Mouse (Mus musculus): ENCODE data around the gene Nmnat3. TPM values are rescaled to one million over a fixed set of nuclear protein-coding genes. Genes with fewer than 3 reads are reported as not detected.

Gene Nmnat3
- polyA plus RNA-seq, 1 experiment from 2014 or later, result 2.3 TPM

DNA sequence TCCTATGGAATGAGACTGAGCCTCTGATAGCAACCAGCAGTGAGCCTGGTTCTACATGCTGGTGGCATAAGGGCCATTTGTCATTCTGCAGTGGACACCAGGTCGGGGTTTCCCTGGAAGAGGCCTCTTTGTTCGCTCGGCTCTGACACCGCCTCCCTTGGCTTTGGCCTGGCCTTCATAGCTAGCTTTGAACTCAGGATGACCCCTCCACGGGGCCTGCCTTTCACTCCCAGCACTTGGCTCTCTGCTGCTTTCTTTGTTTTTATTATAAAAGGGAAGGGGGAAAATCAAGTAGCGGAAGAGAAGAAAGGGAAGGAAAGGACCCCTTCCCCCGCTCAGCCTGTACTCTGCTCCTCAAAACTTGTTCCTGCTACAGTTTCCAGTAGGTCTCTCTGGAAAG, 142.6 kb downstream of the Nmnat3 start:
- no peaks in the 10 kb centered on the region for H3K9me3 ChIP-seq (replicated peaks)
- 6% methylated on average over 7 of the region's 7 CpGs for WGBS
- H3K27me3 ChIP-seq, result peaks cover 28% of the 10 kb centered on the region
- H3K4me2 ChIP-seq (replicated peaks), result no peak overlapping the region; the same call in 1 of the 2 replicates
- H3K4me3 ChIP-seq, result no peak overlapping the region
- no peaks in the 10 kb centered on the region for H3K36me3 ChIP-seq
- ATAC-seq (ENCODE audit: low FRiP score), result no peak; the same call in 1 of the 2 replicates
- no peak overlapping the region for H3K9ac ChIP-seq
- peaks cover 53% of the 10 kb centered on the region for H3K4me1 ChIP-seq
- 0 out of 2 replicates have a peak overlapping the region, but pooled peaks have one; percentile 5 for H3K27ac ChIP-seq

DNA sequence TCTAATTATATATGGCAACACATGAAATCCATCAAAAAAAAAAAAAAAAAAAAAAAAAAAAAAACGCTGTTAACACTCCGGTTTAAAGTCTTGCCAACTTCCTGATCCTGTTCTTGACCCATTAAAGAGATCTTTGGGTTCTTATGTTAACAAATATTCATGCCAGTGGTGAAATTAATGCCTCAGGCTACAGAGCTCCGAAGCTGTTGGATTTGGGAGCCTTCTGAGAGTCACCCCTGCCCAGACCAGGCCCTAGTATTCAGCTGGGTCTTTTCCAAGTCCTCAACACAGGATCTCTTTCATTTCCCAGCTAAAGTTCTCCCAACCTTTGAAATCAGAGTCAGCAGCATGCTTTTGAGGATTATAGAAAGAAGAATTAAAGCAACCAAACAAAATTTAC, 143.3 kb downstream of the Nmnat3 start:
- H3K27ac ChIP-seq, result no peak overlapping the region
- H3K4me2 ChIP-seq (replicated peaks), result no peak overlapping the region
- H3K27me3 ChIP-seq, result peaks cover 29% of the 10 kb centered on the region
- 70% methylated on average over 3 of the region's 3 CpGs for WGBS
- ATAC-seq (ENCODE audit: low FRiP score), result no peak
- no peak overlapping the region for H3K4me3 ChIP-seq
- peaks cover 49% of the 10 kb centered on the region for H3K4me1 ChIP-seq
- H3K36me3 ChIP-seq, result no peaks in the 10 kb centered on the region
- no peaks in the 10 kb centered on the region for H3K9me3 ChIP-seq (replicated peaks)
- no peak overlapping the region for H3K9ac ChIP-seq

DNA sequence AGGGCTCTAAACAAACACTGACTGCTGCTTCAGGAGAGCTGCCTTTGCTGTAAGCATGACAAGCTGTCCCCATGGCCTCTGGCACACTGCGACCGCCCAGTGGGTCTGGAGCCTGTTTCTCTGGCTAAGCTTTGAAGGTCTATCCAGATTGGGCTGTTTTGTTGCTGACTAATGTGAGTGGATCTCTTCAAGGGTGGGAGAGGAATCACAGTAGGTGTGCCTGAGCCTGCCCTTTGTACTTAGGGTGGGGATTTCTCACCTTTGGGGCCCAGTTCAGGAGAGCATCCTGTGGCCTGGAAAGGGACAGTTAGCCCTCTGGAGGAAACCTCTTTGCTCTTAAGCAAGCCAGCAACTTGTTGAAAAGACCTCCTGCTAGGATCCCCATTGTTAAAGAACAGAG, 145.8 kb downstream of the Nmnat3 start:
- Histone ChIP-seq H3K4me3 (no peak overlapping the region), H3K27ac (no peak overlapping the region), H3K4me2 (replicated peaks) (no peak overlapping the region), H3K36me3 (0 out of 2 replicates have a peak, but pooled peaks cover 4% of the 10 kb centered on the region), H3K9ac (no peak overlapping the region), H3K9me3 (replicated peaks) (no peaks in the 10 kb centered on the region), H3K4me1 (peaks cover 35% of the 10 kb centered on the region), H3K27me3 (peaks cover 20% of the 10 kb centered on the region)
- ATAC-seq (ENCODE audit: low FRiP score), result no peak
- 23% methylated on average over 2 of the region's 2 CpGs for WGBS

DNA sequence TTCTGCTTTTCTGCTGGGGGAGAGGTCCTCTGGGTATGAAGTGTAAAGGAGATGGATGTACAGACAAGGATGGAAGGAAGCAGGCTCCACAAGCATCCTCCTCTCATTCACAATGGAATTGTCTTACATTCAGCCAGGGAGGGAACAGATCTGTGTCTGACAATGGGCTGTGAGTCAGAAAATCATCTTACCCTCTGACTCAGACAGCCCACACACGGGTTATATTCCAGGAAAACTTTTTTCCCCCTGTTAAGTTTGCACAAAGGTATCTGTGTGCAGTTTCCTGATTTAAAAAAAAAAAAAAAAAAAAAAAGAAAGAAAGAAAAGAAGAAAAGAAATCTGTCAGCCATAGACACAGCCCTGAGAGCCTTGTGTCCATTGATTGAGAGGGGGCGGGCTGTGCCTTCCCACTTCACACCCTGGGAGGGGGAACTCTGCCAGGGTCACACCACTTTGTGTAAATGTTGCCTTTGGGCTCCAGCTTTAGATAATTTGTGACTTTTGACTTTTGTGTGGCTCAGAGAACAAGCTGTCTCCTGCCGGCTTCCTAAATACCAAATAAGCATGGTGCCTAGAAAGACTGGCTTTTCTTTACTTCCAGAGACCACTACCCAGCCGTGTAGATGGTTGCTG, 146.8 kb downstream of the Nmnat3 start:
- no peak overlapping the region for H3K27ac ChIP-seq
- WGBS, result 14% methylated on average over 4 of the region's 4 CpGs
- 0 out of 2 replicates have a peak, but pooled peaks cover 4% of the 10 kb centered on the region for H3K36me3 ChIP-seq
- ATAC-seq (ENCODE audit: low FRiP score), result no peak
- H3K27me3 ChIP-seq, result peaks cover 16% of the 10 kb centered on the region
- no peak overlapping the region for H3K4me3 ChIP-seq
- H3K9ac ChIP-seq, result no peak overlapping the region
- no peak overlapping the region for H3K4me2 ChIP-seq (replicated peaks)
- H3K4me1 ChIP-seq, result peaks cover 29% of the 10 kb centered on the region
- H3K9me3 ChIP-seq (replicated peaks), result no peaks in the 10 kb centered on the region

- H3K27ac ChIP-seq, result no peak overlapping the region
- H3K36me3 ChIP-seq, result 0 out of 2 replicates have a peak, but pooled peaks cover 4% of the 10 kb centered on the region
- no peak overlapping the region for H3K4me3 ChIP-seq
- peaks cover 9% of the 10 kb centered on the region; the same call in 1 of the 2 replicates for H3K27me3 ChIP-seq
- no peaks in the 10 kb centered on the region for H3K9me3 ChIP-seq (replicated peaks)
- 87% methylated on average over 4 of the region's 4 CpGs for WGBS
- peaks cover 15% of the 10 kb centered on the region for H3K4me1 ChIP-seq
- no peak overlapping the region for H3K4me2 ChIP-seq (replicated peaks)
- no peak for ATAC-seq (ENCODE audit: low FRiP score)
- no peak overlapping the region for H3K9ac ChIP-seq
Observed at GRCm38 (mm10) chr9:98437819-98438218, 150.6 kb downstream of the Nmnat3 start.

DNA sequence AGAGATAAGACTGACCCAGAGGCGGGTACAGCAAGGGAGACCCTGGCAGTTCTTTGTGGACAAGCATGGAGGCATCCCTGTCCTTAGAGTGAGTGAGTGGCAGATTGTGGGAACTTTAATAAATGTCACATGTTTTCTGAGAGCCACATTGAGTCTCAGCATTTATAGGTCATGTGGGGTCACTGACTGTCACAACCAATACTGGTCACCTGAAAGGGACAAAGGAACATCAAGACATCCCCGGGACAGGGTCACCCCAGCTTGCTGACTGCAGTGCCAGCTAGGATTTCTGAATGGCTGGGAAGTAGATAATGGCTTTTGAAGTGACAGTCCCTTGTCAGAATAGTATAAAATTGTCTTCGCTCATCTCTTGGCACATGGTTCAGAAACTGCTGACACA, 151.9 kb downstream of the Nmnat3 start:
- ATAC-seq (ENCODE audit: low FRiP score), result no peak
- Histone ChIP-seq H3K27ac (no peak overlapping the region), H3K9ac (no peak overlapping the region), H3K4me3 (no peak overlapping the region), H3K9me3 (replicated peaks) (no peaks in the 10 kb centered on the region), H3K27me3 (peaks cover 9% of the 10 kb centered on the region; the same call in 1 of the 2 replicates), H3K4me1 (peaks cover 5% of the 10 kb centered on the region; the same call in 1 of the 2 replicates), H3K36me3 (0 out of 2 replicates have a peak, but pooled peaks cover 4% of the 10 kb centered on the region), H3K4me2 (replicated peaks) (no peak overlapping the region)
- WGBS, result 54% methylated on average over 3 of the region's 3 CpGs

GRCm38 (mm10) chr9:98442638-98443037, 155.4 kb downstream of the Nmnat3 start:
- ATAC-seq (ENCODE audit: low FRiP score), result no peak
- Histone ChIP-seq H3K9ac (no peak overlapping the region), H3K36me3 (peaks cover 6% of the 10 kb centered on the region; the same call in 1 of the 2 replicates), H3K9me3 (replicated peaks) (no peaks in the 10 kb centered on the region), H3K27me3 (0 out of 2 replicates have a peak, but pooled peaks cover under 1% of the 10 kb centered on the region), H3K27ac (no peak overlapping the region), H3K4me1 (0 out of 2 replicates have a peak, but pooled peaks cover 3% of the 10 kb centered on the region), H3K4me3 (no peak overlapping the region), H3K4me2 (replicated peaks) (no peak overlapping the region)
- 54% methylated on average over 5 of the region's 5 CpGs for WGBS

DNA sequence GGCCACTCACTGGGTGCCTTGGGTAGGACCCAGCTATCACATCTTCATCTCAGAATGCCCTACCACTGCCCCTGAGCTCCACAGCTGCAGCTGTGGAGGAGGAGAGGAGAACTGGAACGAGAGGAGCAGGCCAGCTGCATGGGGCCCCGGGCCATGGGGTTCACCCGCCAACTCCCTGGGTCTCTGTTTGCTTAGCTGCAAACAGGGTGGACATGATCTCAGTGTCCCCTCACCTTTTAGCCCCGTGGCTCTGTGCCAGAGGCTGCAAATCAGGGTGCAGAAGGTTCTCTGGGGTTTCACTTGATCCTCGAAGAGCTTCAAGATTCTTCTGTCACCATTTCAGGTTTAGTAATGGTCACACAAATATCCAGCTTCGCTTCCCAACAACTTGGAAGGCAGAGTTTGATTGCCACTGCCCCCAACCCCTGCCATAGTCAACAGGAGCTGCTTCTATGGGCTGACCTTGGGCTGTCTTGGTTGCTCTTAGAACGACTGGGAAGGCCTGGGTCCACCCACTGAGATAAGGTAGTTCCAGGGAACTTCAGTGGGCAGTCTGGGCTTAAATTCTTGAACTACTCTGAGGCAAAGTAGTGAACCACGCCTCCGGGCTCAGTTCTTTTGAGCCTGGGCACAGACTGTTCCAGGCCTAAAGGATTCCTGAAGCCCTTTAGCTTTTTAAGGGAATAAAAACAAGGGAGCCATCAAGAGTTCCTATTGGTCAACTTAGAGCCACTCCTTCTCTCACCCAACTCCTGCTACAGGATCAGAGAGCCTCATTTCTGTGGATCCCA, 158.3 kb downstream of the Nmnat3 start:
- Histone ChIP-seq H3K27ac (no peak overlapping the region), H3K4me3 (no peak overlapping the region), H3K27me3 (no peaks in the 10 kb centered on the region), H3K4me1 (no peaks in the 10 kb centered on the region), H3K9ac (no peak overlapping the region), H3K4me2 (replicated peaks) (no peak overlapping the region), H3K36me3 (peaks cover 6% of the 10 kb centered on the region; the same call in 1 of the 2 replicates), H3K9me3 (replicated peaks) (no peaks in the 10 kb centered on the region)
- 87% methylated on average over 9 of the region's 9 CpGs for WGBS
- no peak for ATAC-seq (ENCODE audit: low FRiP score)

DNA sequence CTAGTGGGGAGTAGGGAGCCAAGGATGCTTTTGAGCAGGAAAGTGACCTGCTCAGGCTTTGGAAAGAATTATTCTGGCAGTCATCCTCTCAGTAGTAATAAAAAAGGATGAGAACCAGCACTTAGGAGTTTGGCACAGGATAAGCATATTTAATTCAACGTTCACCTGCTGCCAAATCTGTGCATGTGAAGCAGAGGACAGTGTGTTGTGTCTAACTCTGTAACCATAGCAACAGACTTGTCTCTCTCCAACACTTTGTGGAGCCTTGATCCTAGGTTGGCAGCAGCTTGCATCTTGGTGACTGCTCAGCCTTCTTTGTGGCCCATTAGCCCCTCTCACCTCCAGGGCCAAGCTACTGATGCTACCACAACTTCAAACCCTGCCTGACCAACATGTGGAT, 163.7 kb downstream of the Nmnat3 start:
- Histone ChIP-seq H3K9ac (no peak overlapping the region), H3K4me1 (no peaks in the 10 kb centered on the region), H3K4me3 (no peak overlapping the region), H3K36me3 (no peaks in the 10 kb centered on the region), H3K4me2 (replicated peaks) (no peak overlapping the region), H3K9me3 (replicated peaks) (no peaks in the 10 kb centered on the region), H3K27ac (no peak overlapping the region), H3K27me3 (no peaks in the 10 kb centered on the region)
- no peak for ATAC-seq (ENCODE audit: low FRiP score)
- 74% methylated on average over 1 of the region's 1 CpGs for WGBS

GRCm38 (mm10) chr9:98466709-98467108, 179.5 kb downstream of the Nmnat3 start:
- H3K4me1 ChIP-seq, result no peaks in the 10 kb centered on the region
- no peaks in the 10 kb centered on the region for H3K27me3 ChIP-seq
- no peak overlapping the region for H3K4me3 ChIP-seq
- 65% methylated on average over 2 of the region's 2 CpGs for WGBS
- ATAC-seq (ENCODE audit: low FRiP score), result no peak
- H3K4me2 ChIP-seq (replicated peaks), result no peak overlapping the region
- H3K36me3 ChIP-seq, result no peaks in the 10 kb centered on the region
- H3K27ac ChIP-seq, result no peak overlapping the region
- no peak overlapping the region for H3K9ac ChIP-seq
- H3K9me3 ChIP-seq (replicated peaks), result no peaks in the 10 kb centered on the region

All from hindbrain, embryonic 12.5 days (tissue).